Mouse (Mus musculus): ENCODE measurements around the gene Kcnn3.

- no peak for TF ChIP-seq POLR2A (IDR thresholded peaks at IDR 0.05; ENCODE audit: borderline replicate concordance, control insufficient read depth, low read depth, low read length)
- no peak for TF ChIP-seq CTCF (IDR thresholded peaks at IDR 0.05; ENCODE audit: control insufficient read depth, insufficient read depth, low read length)
Measured at GRCm38 (mm10) chr3:89591461-89591860, 71.5 kb downstream of the Kcnn3 start.
